Mouse (Mus musculus): ENCODE data around the gene St8sia1. TPM values are rescaled to one million over a fixed set of nuclear protein-coding genes. Genes with fewer than 3 reads are reported as not detected.

St8sia1 gene
- polyA plus RNA-seq, 1 experiment from 2014 or later, result 1.6 TPM

DNA sequence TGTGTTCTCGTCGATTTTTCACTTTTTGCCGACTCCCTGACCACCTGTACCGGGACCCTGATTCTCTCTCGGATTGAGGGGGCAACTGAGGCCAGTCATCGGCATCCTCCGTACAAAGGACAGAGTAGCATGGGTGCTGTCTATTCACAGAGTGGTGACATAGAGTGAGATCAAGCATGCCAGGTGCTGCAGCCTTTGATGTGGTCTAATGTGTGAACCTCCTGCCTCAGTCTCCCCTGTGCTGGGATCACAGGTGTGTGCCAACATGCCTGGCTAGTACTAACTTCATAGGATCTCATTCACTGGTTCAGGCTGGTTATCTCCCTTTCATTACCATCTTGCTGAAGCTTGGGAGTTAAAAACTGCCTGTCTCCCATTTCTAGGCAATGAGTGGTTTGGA lies 53.5 kb downstream of the St8sia1 start:
- Histone ChIP-seq H3K4me3 (replicated peaks) (no peak overlapping the region), H3K9ac (no peak overlapping the region), H3K27me3 (replicated peaks) (no peaks in the 10 kb centered on the region), H3K27ac (no peak overlapping the region), H3K4me2 (replicated peaks) (no peak overlapping the region), H3K36me3 (no peaks in the 10 kb centered on the region), H3K4me1 (replicated peaks) (no peaks in the 10 kb centered on the region), H3K9me3 (no peaks in the 10 kb centered on the region)
- no peak for ATAC-seq
- WGBS, result 96% methylated on average over 7 of the region's 7 CpGs

DNA sequence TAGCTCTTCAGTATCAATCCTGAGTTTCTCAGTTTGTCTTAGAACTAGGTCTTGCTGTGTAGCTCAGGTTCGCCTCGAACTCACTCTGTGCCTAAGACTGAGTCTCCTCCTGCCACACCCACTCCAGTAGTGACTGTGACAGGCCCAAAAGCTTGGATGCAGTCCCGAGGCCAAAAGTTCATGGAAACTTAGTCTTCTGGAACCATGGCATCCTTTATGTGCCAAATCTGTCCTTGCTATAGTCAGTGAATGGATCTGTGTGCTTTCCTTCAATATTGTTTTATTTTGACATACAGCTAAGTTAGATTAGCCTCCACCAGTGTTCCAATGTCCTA lies 54.5 kb downstream of the St8sia1 start:
- no peaks in the 10 kb centered on the region for H3K36me3 ChIP-seq
- H3K27me3 ChIP-seq (replicated peaks), result no peaks in the 10 kb centered on the region
- no peak overlapping the region for H3K4me3 ChIP-seq (replicated peaks)
- WGBS, result 89% methylated on average over 3 of the region's 3 CpGs
- H3K4me2 ChIP-seq (replicated peaks), result no peak overlapping the region
- no peak overlapping the region for H3K27ac ChIP-seq
- H3K4me1 ChIP-seq (replicated peaks), result no peaks in the 10 kb centered on the region
- no peak overlapping the region for H3K9ac ChIP-seq
- no peaks in the 10 kb centered on the region for H3K9me3 ChIP-seq
- ATAC-seq, result no peak

DNA sequence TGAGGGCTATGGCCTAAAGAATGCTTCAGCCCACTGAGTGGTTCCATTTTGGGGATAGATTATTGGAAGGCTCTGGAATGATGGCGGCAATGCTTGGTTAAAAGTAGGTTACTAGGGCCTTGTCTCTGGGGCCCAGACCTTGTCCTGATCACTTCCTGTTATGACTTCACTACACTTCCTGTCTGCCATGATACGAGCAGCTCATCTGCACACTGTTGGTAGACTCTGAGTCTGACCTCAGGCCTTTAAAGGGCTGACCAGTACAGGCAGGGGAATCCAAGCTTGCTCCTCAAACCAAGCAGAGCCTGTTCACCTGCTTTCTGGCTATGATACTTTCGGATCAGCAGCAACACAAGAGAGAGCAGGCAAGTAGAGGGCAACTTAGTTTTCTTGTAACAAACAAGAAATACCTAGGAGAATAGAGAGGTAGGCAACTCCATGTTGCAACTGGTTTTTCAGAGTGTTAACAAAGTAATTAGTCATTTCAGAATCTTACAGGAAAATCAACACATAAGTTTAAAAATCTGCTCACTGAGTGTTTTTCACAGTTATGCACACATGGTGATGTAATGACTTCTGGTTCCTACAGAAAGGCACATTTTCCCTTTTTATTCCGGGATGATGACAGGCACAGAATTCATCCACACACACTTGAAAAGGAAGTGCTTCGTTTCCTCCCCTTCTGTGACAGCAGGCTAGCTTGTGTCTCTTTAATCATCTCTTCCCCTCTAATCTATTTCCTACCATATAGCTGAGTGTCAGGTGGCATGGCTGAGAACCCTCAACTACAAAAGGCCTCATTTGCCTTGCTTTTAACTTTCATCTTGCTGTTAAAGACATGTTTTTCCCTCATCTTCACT lies 55.1 kb downstream of the St8sia1 start:
- no peak for ATAC-seq
- Histone ChIP-seq H3K27ac (no peak overlapping the region), H3K36me3 (no peaks in the 10 kb centered on the region), H3K4me2 (replicated peaks) (no peak overlapping the region), H3K4me1 (replicated peaks) (no peaks in the 10 kb centered on the region), H3K4me3 (replicated peaks) (no peak overlapping the region), H3K9ac (no peak overlapping the region), H3K9me3 (no peaks in the 10 kb centered on the region), H3K27me3 (replicated peaks) (no peaks in the 10 kb centered on the region)
- 67% methylated on average over 5 of the region's 5 CpGs for WGBS

DNA sequence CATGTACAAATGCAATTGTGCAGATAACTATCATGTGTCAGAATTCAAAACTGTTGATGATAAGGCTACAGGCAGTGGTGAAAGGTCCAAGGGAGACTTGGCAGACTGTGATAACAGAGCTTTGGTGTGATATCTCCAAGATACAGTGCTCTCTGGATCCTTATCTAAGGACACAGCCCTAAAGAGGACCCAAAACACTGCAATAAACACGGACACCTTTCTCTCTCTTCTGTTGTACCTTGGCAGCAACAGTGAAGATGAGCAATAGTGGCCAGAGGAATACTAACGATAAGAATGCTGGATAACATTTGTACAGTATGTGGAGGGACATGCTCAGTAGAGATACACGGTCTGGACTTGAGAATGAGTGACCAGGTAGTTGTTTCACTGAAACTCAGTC lies 55.8 kb downstream of the St8sia1 start:
- no peak overlapping the region for H3K4me2 ChIP-seq (replicated peaks)
- H3K36me3 ChIP-seq, result no peaks in the 10 kb centered on the region
- no peak overlapping the region for H3K4me3 ChIP-seq (replicated peaks)
- 86% methylated on average over 3 of the region's 3 CpGs for WGBS
- no peak overlapping the region for H3K27ac ChIP-seq
- H3K9me3 ChIP-seq, result no peaks in the 10 kb centered on the region
- H3K4me1 ChIP-seq (replicated peaks), result no peaks in the 10 kb centered on the region
- H3K27me3 ChIP-seq (replicated peaks), result no peaks in the 10 kb centered on the region
- H3K9ac ChIP-seq, result no peak overlapping the region
- ATAC-seq, result no peak

DNA sequence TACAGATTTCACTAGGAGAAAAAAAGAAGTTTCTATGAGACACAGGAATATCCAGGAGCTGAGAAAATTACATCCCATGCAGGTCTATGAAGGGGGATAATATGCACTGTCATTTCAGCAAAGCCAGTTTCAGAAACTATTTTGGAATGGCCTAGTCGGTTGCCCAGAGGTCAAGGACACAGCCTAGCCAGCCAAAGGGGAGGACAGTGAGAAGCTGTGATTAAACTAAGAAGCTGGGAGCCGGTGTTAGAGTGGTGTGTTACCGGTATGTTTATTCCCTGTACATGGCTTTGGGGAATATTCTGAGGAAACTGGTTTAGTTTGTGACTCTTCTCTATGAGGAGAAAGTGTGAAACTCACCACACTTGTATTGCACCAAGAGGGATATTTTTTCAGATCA lies 68.9 kb downstream of the St8sia1 start:
- Histone ChIP-seq H3K4me1 (replicated peaks) (no peaks in the 10 kb centered on the region), H3K9ac (no peak overlapping the region), H3K36me3 (no peaks in the 10 kb centered on the region), H3K27ac (no peak overlapping the region), H3K4me2 (replicated peaks) (no peak overlapping the region), H3K27me3 (replicated peaks) (no peaks in the 10 kb centered on the region), H3K4me3 (replicated peaks) (no peak overlapping the region), H3K9me3 (no peaks in the 10 kb centered on the region)
- ATAC-seq, result no peak
- 81% methylated on average over 3 of the region's 3 CpGs for WGBS

DNA sequence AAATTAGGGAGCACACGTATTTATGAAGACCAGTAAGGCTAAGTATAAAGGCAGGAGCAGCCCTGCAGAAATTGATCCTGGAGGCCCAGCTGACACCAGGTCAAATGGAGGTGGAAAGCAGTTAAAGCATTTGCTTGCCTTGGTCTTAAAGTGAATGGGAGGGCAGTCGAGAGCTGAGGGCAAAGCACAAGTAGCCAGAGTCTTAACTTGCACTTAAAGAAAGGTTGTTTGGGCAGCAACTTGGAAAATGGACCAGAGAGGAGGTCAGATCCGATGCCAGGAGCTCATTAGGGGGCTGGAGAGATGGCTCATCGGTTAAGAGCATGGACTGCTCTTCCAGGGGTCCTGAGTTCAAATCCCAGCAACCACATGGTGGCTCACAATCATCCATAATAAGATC lies 70.5 kb downstream of the St8sia1 start:
- Histone ChIP-seq H3K27ac (no peak overlapping the region), H3K9ac (no peak overlapping the region), H3K4me3 (replicated peaks) (no peak overlapping the region), H3K4me1 (replicated peaks) (no peaks in the 10 kb centered on the region), H3K36me3 (no peaks in the 10 kb centered on the region), H3K9me3 (no peaks in the 10 kb centered on the region), H3K4me2 (replicated peaks) (no peak overlapping the region), H3K27me3 (replicated peaks) (no peaks in the 10 kb centered on the region)
- ATAC-seq, result no peak
- WGBS, result 78% methylated on average over 4 of the region's 4 CpGs

DNA sequence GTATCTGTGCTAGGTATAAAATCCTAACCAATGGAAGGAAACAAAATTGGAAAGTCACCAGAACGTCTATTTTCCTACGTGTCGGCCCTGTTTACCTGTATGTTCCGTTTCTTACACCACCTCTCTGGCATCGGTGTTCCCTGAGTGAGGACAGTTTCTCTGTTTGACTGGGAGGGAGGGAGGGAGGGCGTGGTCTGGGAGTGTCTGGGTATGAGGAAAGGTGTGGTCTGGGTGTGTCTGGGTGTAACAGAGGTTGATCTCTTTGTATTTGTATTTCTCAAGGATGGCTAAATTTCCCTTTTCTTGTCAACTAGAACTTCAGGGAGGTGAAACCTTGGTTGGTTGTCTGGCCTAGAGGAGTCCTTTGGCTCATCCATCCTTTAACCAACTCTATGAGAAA lies 73.9 kb downstream of the St8sia1 start:
- Histone ChIP-seq H3K27me3 (replicated peaks) (no peaks in the 10 kb centered on the region), H3K27ac (no peak overlapping the region), H3K4me1 (replicated peaks) (no peaks in the 10 kb centered on the region), H3K4me2 (replicated peaks) (no peak overlapping the region), H3K9ac (no peak overlapping the region), H3K4me3 (replicated peaks) (no peak overlapping the region), H3K9me3 (no peaks in the 10 kb centered on the region), H3K36me3 (no peaks in the 10 kb centered on the region)
- 85% methylated on average over 6 of the region's 6 CpGs for WGBS
- ATAC-seq, result no peak

DNA sequence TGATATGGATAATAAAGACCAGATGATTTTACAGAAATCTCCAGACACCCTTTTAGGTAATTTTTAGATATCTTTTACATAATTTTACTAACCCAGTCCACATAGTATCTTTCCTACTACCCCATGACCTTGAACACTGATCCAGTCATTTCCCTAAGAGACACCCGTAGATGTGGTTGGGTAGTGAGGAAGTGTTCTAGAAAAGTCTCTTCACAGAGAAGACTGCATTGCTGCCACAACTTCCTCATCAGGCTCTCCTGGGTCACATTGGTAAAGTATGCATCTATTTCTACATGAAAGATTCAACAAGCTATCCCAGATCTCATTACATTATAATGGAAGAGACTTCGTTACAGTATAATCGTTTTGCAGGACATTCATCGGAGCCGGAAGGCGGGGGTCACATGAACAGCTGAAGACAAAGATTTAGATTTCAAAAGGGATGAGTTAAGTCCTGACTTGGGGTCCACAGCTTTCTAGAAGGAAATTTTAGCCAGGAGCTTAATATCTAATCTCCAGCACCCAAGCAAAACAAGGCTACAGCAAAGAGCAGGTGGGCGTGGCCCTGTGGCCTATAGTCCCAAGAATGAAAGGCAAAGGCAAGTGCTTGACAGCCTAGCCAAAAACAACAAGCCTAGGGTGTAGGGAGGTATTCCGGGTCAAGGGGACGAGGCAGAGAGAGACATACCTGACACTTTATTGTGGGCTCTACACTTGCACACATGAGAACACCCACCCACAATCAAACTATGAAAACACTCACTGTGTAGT lies 75.1 kb downstream of the St8sia1 start:
- Histone ChIP-seq H3K36me3 (no peaks in the 10 kb centered on the region), H3K4me2 (replicated peaks) (no peak overlapping the region), H3K4me3 (replicated peaks) (no peak overlapping the region), H3K9ac (no peak overlapping the region), H3K9me3 (no peaks in the 10 kb centered on the region), H3K27ac (no peak overlapping the region), H3K4me1 (replicated peaks) (no peaks in the 10 kb centered on the region), H3K27me3 (replicated peaks) (no peaks in the 10 kb centered on the region)
- no peak for ATAC-seq
- 92% methylated on average over 9 of the region's 9 CpGs for WGBS

DNA sequence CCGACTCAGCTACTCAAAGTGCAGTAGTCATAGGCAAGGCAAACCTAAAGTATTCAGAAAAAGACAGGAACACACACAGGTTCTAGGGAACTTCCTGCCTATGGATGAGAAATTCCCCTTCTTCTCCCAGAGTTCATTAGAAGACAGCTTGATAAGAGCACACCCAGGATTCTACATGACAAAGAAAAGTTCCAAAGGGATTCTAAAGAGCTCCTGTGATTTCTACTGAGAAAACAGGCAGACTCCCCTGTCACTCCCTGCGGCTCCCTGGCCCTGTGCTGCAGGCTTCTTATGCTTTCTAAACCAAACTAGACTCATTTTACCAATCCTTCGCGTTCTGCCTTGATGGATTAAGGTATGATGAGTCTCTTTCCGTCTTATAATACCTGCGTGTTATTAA lies 75.9 kb downstream of the St8sia1 start:
- 79% methylated on average over 6 of the region's 6 CpGs for WGBS
- Histone ChIP-seq H3K4me1 (replicated peaks) (no peaks in the 10 kb centered on the region), H3K36me3 (no peaks in the 10 kb centered on the region), H3K4me3 (replicated peaks) (no peak overlapping the region), H3K4me2 (replicated peaks) (no peak overlapping the region), H3K9me3 (no peaks in the 10 kb centered on the region), H3K27me3 (replicated peaks) (no peaks in the 10 kb centered on the region), H3K27ac (no peak overlapping the region), H3K9ac (no peak overlapping the region)
- ATAC-seq, result no peak

DNA sequence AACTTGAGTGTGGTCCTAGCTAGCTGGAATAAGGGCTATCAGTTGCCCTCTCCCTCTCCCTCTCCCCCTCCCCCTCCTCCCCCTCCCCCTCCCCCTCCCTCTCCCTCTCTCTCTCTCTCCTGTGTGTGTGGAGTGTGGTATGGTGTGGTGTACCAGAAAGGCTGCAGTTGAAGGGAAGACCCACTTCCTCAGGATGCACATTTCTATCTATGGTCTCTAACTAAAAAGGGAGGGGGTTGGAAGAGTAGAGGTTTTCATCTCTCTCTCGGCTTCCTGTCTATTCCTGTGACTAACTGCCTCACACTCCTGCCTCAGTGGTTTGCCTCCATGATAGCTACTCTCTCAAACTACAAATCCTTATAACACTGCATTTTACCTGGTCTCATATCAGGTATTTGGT lies 76.9 kb downstream of the St8sia1 start:
- ATAC-seq, result no peak
- H3K4me1 ChIP-seq (replicated peaks), result no peaks in the 10 kb centered on the region
- no peaks in the 10 kb centered on the region for H3K27me3 ChIP-seq (replicated peaks)
- no peak overlapping the region for H3K9ac ChIP-seq
- no peaks in the 10 kb centered on the region for H3K9me3 ChIP-seq
- no peak overlapping the region for H3K27ac ChIP-seq
- WGBS, result 76% methylated on average over 1 of the region's 1 CpGs
- H3K4me2 ChIP-seq (replicated peaks), result no peak overlapping the region
- no peaks in the 10 kb centered on the region for H3K36me3 ChIP-seq
- H3K4me3 ChIP-seq (replicated peaks), result no peak overlapping the region

DNA sequence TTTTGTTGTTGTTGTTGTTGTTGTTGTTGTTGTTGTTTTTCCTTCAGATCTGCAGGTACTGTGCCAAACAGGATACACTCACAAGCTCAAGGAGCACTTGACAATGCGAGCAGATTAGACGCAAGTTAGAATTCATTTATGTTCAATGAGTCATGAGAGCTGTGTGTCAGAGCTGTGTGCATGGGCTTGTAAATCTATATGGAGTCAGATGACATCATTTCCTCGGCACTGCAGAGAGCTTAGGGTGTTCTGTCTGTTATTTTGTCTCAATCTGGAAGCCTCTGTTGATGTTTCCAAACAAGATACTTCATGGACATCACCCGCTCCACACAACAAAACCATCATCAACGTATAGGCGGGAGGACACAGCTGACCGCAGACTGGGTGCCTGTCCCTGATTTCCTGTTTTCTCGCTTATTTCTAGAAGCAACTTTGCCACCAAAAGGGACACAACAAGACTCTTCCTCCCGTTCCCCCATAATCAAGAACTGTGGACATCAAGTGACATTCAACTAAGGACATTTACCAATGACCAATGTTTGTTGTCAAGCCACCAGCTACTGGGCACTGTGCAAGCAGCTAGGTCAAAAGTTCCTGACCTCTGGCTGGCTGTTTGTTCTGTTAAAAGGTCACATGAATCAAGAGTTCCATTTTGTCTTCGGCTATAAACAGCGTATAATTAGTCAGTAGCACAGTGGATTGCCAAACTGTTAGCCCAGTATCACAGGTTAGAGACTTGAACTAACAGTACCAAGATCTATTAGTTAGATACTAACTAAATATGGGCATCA lies 78.7 kb downstream of the St8sia1 start:
- Histone ChIP-seq H3K4me1 (replicated peaks) (no peaks in the 10 kb centered on the region; the same call in 1 of the 2 replicates), H3K9ac (no peak overlapping the region), H3K36me3 (no peaks in the 10 kb centered on the region), H3K27ac (no peak overlapping the region), H3K4me2 (replicated peaks) (no peak overlapping the region), H3K9me3 (no peaks in the 10 kb centered on the region), H3K4me3 (replicated peaks) (no peak overlapping the region), H3K27me3 (replicated peaks) (no peaks in the 10 kb centered on the region)
- no peak for ATAC-seq
- WGBS, result 78% methylated on average over 11 of the region's 11 CpGs

DNA sequence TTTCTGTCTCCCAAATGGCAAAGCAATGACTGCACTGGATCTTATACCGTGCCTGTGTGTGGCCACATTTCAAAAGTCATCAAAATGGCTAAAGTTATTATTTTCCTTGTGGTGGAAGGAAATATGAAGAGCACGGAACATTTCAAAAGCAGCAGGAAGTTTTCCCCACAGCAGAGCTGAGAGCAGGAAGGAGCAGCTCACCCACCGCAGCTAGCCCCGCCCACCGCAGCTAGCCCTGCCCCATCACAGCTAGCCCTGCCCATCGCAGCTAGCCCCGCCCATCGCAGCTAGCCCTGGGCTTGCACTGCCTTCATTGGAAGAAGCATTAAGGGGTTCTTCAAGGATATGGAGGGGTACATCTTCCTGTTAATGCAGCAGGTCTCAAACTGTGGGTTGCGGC lies 80.1 kb downstream of the St8sia1 start:
- ATAC-seq, result peak; percentile 63; the same call in 1 of the 2 replicates
- Histone ChIP-seq H3K9ac (no peak overlapping the region), H3K9me3 (no peaks in the 10 kb centered on the region), H3K36me3 (no peaks in the 10 kb centered on the region), H3K4me3 (replicated peaks) (no peak overlapping the region), H3K27ac (no peak overlapping the region), H3K4me1 (replicated peaks) (peaks cover 5% of the 10 kb centered on the region), H3K4me2 (replicated peaks) (no peak overlapping the region), H3K27me3 (replicated peaks) (no peaks in the 10 kb centered on the region)
- WGBS, result 52% methylated on average over 9 of the region's 9 CpGs

All from intestine, embryonic 15.5 days (tissue).